Mouse (Mus musculus): ENCODE results near the gene 1700010B08Rik. TPM values are rescaled to one million over a fixed set of nuclear protein-coding genes. Genes with fewer than 3 reads are reported as not detected.

The 1700010B08Rik gene
- polyA plus RNA-seq, 1 experiment = not detected

DNA sequence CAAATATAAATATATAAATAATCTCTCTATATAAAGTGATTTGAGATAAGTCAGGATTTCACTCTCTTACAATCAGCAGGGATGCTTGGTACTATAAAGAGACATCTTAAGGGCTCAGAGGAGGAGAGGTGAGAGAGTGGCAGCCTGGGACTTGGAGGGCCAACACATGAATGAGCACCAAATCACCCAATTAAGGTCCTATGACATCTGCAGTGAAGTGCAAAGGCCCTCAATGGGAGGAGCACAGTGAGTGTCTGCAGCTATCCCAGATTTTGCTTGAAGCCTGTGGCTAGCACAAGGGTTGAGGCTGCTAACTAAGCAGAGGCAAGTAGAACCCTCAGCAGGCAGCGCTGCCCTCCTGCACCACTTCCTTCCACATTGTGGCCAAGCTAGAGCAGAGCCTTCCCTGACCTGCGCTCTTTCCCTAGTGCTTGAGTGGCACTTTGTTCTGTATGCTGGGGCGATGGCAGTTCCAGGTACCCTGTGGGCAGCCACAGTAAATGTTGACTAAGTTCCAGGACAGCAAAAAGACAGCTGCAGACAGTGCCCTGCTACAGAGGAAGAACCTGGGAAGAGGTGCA lies 33.3 kb upstream of the 1700010B08Rik start:
- Histone ChIP-seq H3K27ac (ENCODE audit: insufficient read depth, low read length) (no peak overlapping the region), H3K4me1 (ENCODE audit: control insufficient read depth, insufficient read depth, insufficient read length) (peaks cover 2% of the 10 kb centered on the region; the same call in 1 of the 2 replicates), H3K27me3 (ENCODE audit: control insufficient read depth, insufficient read depth, low read length) (no peaks in the 10 kb centered on the region), H3K4me3 (ENCODE audit: extremely low read depth, insufficient read depth, insufficient read length) (no peak overlapping the region), H3K36me3 (ENCODE audit: control insufficient read depth, insufficient read depth, low read length) (peaks cover 9% of the 10 kb centered on the region)
- TF ChIP-seq POLR2A (IDR thresholded peaks at IDR 0.05; ENCODE audit: low read depth, low read length) = no peak
- no peak for TF ChIP-seq CTCF (IDR thresholded peaks at IDR 0.05; ENCODE audit: extremely low read depth, insufficient read depth, insufficient read length, insufficient replicate concordance)
- no peak for DNase-seq (ENCODE audit: low read depth in 1 of 2, low spot score in 2 of 2)
- 37% methylated on average over 3 of the region's 3 CpGs for WGBS

DNA sequence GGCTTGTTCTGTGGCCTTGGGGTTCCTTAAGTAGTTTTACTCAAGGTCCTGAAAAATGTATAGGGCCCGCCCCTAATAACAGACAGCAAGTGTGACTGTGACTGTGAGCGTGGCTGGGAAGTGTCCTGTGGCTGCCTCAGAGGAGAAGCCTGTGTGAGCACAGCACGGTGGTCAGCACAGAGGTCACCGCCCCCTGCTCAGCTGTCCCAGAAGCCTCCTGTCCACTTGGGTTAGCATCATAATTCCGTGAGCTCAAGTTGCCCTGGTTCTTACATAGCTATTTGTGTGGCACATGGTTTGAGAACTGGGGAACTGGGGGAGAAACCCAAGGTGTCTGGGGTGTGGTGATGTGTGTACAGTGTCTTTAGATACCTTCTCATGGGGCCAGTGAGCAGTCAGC lies 31.9 kb upstream of the 1700010B08Rik start:
- 94% methylated on average over 5 of the region's 5 CpGs for WGBS
- TF ChIP-seq CTCF (IDR thresholded peaks at IDR 0.05; ENCODE audit: extremely low read depth, insufficient read depth, insufficient read length, insufficient replicate concordance) (no peak), POLR2A (IDR thresholded peaks at IDR 0.05; ENCODE audit: low read depth, low read length) (no peak)
- Histone ChIP-seq H3K4me1 (ENCODE audit: control insufficient read depth, insufficient read depth, insufficient read length) (peaks cover 2% of the 10 kb centered on the region; the same call in 1 of the 2 replicates), H3K27me3 (ENCODE audit: control insufficient read depth, insufficient read depth, low read length) (no peaks in the 10 kb centered on the region), H3K36me3 (ENCODE audit: control insufficient read depth, insufficient read depth, low read length) (peaks cover 9% of the 10 kb centered on the region), H3K4me3 (ENCODE audit: extremely low read depth, insufficient read depth, insufficient read length) (no peak overlapping the region), H3K27ac (ENCODE audit: insufficient read depth, low read length) (no peak overlapping the region)
- no peak for DNase-seq (ENCODE audit: low read depth in 1 of 2, low spot score in 2 of 2)

DNA sequence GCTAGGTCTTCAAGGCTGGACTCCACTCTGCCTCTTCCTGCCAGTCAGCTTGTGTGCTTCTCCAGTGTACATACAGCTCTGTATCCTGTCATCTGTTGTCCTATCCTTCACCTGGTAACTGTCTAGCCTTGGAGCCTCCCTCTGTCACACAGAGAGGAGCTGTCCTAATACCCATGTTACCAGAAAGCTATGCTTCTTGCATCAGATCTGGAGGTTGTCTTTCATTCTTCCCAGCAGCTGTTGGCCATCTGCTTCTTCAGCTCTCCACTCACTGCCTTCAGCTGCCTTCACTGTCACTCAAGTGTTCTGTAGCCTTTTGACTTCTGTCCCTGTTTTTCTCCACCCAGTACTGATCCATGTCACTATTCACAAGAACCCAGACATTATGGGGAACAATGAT lies 29.4 kb upstream of the 1700010B08Rik start:
- Histone ChIP-seq H3K36me3 (ENCODE audit: control insufficient read depth, insufficient read depth, low read length) (peaks cover 8% of the 10 kb centered on the region), H3K4me3 (ENCODE audit: extremely low read depth, insufficient read depth, insufficient read length) (no peak overlapping the region), H3K27me3 (ENCODE audit: control insufficient read depth, insufficient read depth, low read length) (no peaks in the 10 kb centered on the region), H3K4me1 (ENCODE audit: control insufficient read depth, insufficient read depth, insufficient read length) (peaks cover 2% of the 10 kb centered on the region; the same call in 1 of the 2 replicates), H3K27ac (ENCODE audit: insufficient read depth, low read length) (no peak overlapping the region)
- TF ChIP-seq POLR2A (IDR thresholded peaks at IDR 0.05; ENCODE audit: low read depth, low read length) (no peak), CTCF (IDR thresholded peaks at IDR 0.05; ENCODE audit: extremely low read depth, insufficient read depth, insufficient read length, insufficient replicate concordance) (no peak)
- no peak for DNase-seq (ENCODE audit: low read depth in 1 of 2, low spot score in 2 of 2)

DNA sequence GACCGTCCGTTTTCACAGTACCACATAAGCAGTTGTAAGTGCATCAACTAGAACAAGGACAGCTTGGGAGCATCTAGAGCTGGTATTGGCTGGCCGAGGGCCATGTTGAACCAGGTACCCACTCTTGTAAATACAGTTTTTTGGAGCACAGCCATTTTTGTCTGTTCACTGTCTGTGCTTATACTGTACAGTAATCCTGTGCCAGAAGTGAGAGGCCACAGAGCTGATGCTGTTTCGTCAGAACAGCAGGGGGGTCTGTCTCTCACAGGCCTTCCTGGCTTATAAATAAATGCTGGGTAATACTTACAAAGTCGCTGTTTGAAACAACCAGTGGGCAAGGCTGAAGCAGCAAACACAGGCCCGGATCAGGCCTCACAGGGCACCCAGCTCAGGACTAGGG lies 27.5 kb upstream of the 1700010B08Rik start:
- H3K27ac ChIP-seq (ENCODE audit: insufficient read depth, low read length) = no peak overlapping the region
- no peak for TF ChIP-seq POLR2A (IDR thresholded peaks at IDR 0.05; ENCODE audit: low read depth, low read length)
- TF ChIP-seq CTCF (IDR thresholded peaks at IDR 0.05; ENCODE audit: extremely low read depth, insufficient read depth, insufficient read length, insufficient replicate concordance) = no peak
- DNase-seq (ENCODE audit: low read depth in 1 of 2, low spot score in 2 of 2) = no peak
- no peaks in the 10 kb centered on the region for H3K4me1 ChIP-seq (ENCODE audit: control insufficient read depth, insufficient read depth, insufficient read length)
- 95% methylated on average over 6 of the region's 6 CpGs for WGBS
- H3K4me3 ChIP-seq (ENCODE audit: extremely low read depth, insufficient read depth, insufficient read length) = no peak overlapping the region
- H3K27me3 ChIP-seq (ENCODE audit: control insufficient read depth, insufficient read depth, low read length) = no peaks in the 10 kb centered on the region
- H3K36me3 ChIP-seq (ENCODE audit: control insufficient read depth, insufficient read depth, low read length) = peaks cover 19% of the 10 kb centered on the region

DNA sequence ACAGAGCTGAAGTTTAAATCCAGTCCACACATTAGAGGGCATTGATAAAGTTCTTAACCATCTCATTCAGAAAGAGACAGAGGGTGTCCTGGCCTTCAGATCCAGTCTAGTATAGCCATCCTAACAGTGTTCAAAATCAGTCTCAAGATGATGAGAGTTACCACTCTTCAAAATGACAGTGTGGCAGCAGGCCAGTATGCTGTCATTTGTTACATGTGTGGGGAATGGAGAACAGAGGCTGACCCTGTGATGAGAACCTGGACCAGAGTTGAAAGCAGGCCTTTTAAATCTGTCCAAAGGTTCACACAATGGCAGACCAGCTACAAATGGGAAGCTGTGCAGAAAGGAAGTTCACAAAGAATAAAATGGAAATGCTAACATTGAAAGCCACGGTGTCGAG lies 26.5 kb upstream of the 1700010B08Rik start:
- DNase-seq (ENCODE audit: low read depth in 1 of 2, low spot score in 2 of 2) = no peak
- Histone ChIP-seq H3K4me1 (ENCODE audit: control insufficient read depth, insufficient read depth, insufficient read length) (no peaks in the 10 kb centered on the region), H3K4me3 (ENCODE audit: extremely low read depth, insufficient read depth, insufficient read length) (no peak overlapping the region), H3K36me3 (ENCODE audit: control insufficient read depth, insufficient read depth, low read length) (peaks cover 23% of the 10 kb centered on the region), H3K27me3 (ENCODE audit: control insufficient read depth, insufficient read depth, low read length) (no peaks in the 10 kb centered on the region), H3K27ac (ENCODE audit: insufficient read depth, low read length) (no peak overlapping the region)
- 84% methylated on average over 2 of the region's 2 CpGs for WGBS
- TF ChIP-seq CTCF (IDR thresholded peaks at IDR 0.05; ENCODE audit: extremely low read depth, insufficient read depth, insufficient read length, insufficient replicate concordance) (no peak), POLR2A (IDR thresholded peaks at IDR 0.05; ENCODE audit: low read depth, low read length) (no peak)

DNA sequence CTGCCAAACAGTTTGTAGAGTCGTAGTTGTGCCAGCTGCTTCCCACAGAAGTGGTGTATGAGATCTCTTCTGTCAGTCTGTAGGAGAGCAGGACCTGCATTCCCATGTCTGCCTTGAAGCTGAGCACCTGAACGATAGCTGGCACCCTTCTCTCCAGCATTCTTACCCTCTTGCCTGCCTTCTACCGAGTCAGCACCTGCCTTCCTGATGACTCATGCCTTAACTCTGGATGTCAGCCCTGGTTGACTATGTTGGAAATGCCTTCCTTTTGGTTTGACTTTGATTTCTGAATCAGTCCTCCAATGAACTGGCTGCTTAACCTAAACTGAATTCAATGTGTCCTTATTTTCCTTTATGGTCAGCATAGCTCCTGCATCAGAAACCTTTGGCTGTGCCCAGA lies 20.4 kb upstream of the 1700010B08Rik start:
- no peak for TF ChIP-seq POLR2A (IDR thresholded peaks at IDR 0.05; ENCODE audit: low read depth, low read length)
- TF ChIP-seq CTCF (IDR thresholded peaks at IDR 0.05; ENCODE audit: extremely low read depth, insufficient read depth, insufficient read length, insufficient replicate concordance) = no peak
- no peaks in the 10 kb centered on the region for H3K4me1 ChIP-seq (ENCODE audit: control insufficient read depth, insufficient read depth, insufficient read length)
- WGBS = 86% methylated on average over 3 of the region's 3 CpGs
- no peaks in the 10 kb centered on the region for H3K27me3 ChIP-seq (ENCODE audit: control insufficient read depth, insufficient read depth, low read length)
- H3K36me3 ChIP-seq (ENCODE audit: control insufficient read depth, insufficient read depth, low read length) = peaks cover 42% of the 10 kb centered on the region
- no peak for DNase-seq (ENCODE audit: low read depth in 1 of 2, low spot score in 2 of 2)
- H3K4me3 ChIP-seq (ENCODE audit: extremely low read depth, insufficient read depth, insufficient read length) = no peak overlapping the region
- H3K27ac ChIP-seq (ENCODE audit: insufficient read depth, low read length) = no peak overlapping the region

DNA sequence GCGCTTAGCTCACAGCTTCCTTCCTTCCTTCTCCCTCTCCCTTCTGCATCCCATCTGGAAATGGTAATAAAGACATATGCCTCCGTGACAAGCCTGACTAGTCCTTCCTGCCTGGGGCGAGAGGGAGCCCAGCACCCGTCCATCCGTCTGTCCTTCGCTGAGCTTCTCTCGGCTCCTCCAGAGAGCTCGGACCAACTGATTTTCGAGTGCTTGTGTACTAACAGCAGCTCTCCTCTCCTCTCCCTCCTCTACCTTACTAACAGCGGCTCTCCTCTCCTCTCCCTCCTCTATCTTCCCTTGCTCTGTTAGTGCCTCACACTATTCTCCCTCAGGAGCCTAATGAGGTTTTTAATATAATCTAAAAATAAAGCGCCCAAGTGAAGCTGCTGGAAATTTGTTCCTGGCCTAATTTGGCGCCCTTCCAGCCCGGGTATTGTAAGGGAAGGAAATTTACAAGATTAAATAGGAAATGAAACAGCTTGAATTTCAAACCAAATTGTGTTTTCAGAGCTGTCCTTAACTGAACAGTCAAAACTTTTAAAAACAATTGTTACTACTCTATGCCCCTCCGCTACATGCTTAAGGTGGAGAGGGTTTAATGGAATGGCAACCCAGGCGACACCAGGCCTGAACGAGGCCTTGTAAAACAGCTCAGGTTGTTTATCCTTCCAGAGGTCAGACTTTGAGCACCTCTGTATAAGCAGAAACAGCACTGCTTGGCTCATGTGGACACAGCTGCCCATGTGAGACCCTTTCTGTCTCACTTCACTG lies 16.9 kb upstream of the 1700010B08Rik start:
- DNase-seq (ENCODE audit: low read depth in 1 of 2, low spot score in 2 of 2) = no peak
- H3K36me3 ChIP-seq (ENCODE audit: control insufficient read depth, insufficient read depth, low read length) = peaks cover 30% of the 10 kb centered on the region
- 0 out of 2 replicates have a peak overlapping the region, but pooled peaks have one; percentile 16 for H3K27ac ChIP-seq (ENCODE audit: insufficient read depth, low read length)
- H3K4me3 ChIP-seq (ENCODE audit: extremely low read depth, insufficient read depth, insufficient read length) = no peak overlapping the region
- H3K4me1 ChIP-seq (ENCODE audit: control insufficient read depth, insufficient read depth, insufficient read length) = no peaks in the 10 kb centered on the region
- no peaks in the 10 kb centered on the region for H3K27me3 ChIP-seq (ENCODE audit: control insufficient read depth, insufficient read depth, low read length)
- 78% methylated on average over 16 of the region's 16 CpGs for WGBS
- TF ChIP-seq CTCF (IDR thresholded peaks at IDR 0.05; ENCODE audit: extremely low read depth, insufficient read depth, insufficient read length, insufficient replicate concordance) (no peak), POLR2A (IDR thresholded peaks at IDR 0.05; ENCODE audit: low read depth, low read length) (no peak)
